Mouse (Mus musculus) left cerebral cortex, adult 18-20 months (tissue): ENCODE data around the gene Trim25. TPM values are rescaled to one million over a fixed set of nuclear protein-coding genes. Genes with fewer than 3 reads are reported as not detected.

ENCODE experiments used
- DNase-seq, 2 experiments: peaks; one replicate each; pipeline ENCODE4 v3.0.0; 2021 to 2022; ENCODE audit warnings: low spot score in 2 of 2, mixed read lengths in 1 of 2
- total RNA-seq, 2 experiments: library from RNA; stranded (reverse); gene quantifications; 2 replicates each; pipeline ENCODE4 v1.2.3; 2021

The Trim25 gene
- total RNA-seq, 2 experiments from 2014 or later = 3.1 to 4.5 TPM

- peak; percentile 87 to 94 for DNase-seq
Observed at GRCm38 (mm10) chr11:89060423-89061089, 61.4 kb downstream of the Trim25 start.

GRCm38 (mm10) chr11:89061362-89061761 is 62.2 kb downstream of the Trim25 start:
- DNase-seq = no peak

- no peak for DNase-seq
Observed at GRCm38 (mm10) chr11:89064312-89064711, 65.1 kb downstream of the Trim25 start.

- no peak for DNase-seq
Observed at GRCm38 (mm10) chr11:89065297-89065696, 66.1 kb downstream of the Trim25 start.

- DNase-seq = no peak
Observed at GRCm38 (mm10) chr11:89066126-89066525, 67.0 kb downstream of the Trim25 start.

GRCm38 (mm10) chr11:89066750-89067149 is 67.6 kb downstream of the Trim25 start, which contains the start of gene Dgke:
Dgke (minus strand) TSS chr11:89066850.
- no peak for DNase-seq

GRCm38 (mm10) chr11:89067301-89067822 is 68.2 kb downstream of the Trim25 start:
- no peak for DNase-seq

- DNase-seq = no peak
Observed at GRCm38 (mm10) chr11:89067871-89068490, 68.8 kb downstream of the Trim25 start.

- no peak for DNase-seq
Observed at GRCm38 (mm10) chr11:89068649-89069048, 69.5 kb downstream of the Trim25 start.

- DNase-seq = peak; percentile 44 to 64
Observed at GRCm38 (mm10) chr11:89069303-89069702, 70.1 kb downstream of the Trim25 start.

Other genes starting within 250 kb of the Trim25 start
- gene Akap1, start 134.8 kb upstream of the Trim25 start, total RNA-seq = 10 to 100 TPM; 39.4 to 39.8 TPM
- gene Scpep1, start 43.9 kb upstream of the Trim25 start, total RNA-seq = 10 to 100 TPM; 19.2 to 20.4 TPM
- gene Elobl, start 32.4 kb upstream of the Trim25 start, total RNA-seq = not detected
- 10 to 100 TPM; 20.6 to 22.1 TPM for gene Coil, start 29.1 kb upstream of the Trim25 start, total RNA-seq
- gene Dgke, start 67.5 kb downstream of the Trim25 start, total RNA-seq = 10 to 100 TPM; 54.2 to 55.2 TPM
- gene Gm525, start 74.5 kb downstream of the Trim25 start, total RNA-seq = not detected